Mouse (Mus musculus): ENCODE measurements around the gene Tmem87b. TPM values are rescaled to one million over a fixed set of nuclear protein-coding genes. Genes with fewer than 3 reads are reported as not detected.

The Tmem87b gene
- total RNA-seq, 2 experiments from 2014 or later, result 10.6 to 12.2 TPM

- DNase-seq, result no peak
These were observed 70.1 kb downstream of the Tmem87b start for GRCm38 (mm10) chr2:128887866-128888550.

DNA sequence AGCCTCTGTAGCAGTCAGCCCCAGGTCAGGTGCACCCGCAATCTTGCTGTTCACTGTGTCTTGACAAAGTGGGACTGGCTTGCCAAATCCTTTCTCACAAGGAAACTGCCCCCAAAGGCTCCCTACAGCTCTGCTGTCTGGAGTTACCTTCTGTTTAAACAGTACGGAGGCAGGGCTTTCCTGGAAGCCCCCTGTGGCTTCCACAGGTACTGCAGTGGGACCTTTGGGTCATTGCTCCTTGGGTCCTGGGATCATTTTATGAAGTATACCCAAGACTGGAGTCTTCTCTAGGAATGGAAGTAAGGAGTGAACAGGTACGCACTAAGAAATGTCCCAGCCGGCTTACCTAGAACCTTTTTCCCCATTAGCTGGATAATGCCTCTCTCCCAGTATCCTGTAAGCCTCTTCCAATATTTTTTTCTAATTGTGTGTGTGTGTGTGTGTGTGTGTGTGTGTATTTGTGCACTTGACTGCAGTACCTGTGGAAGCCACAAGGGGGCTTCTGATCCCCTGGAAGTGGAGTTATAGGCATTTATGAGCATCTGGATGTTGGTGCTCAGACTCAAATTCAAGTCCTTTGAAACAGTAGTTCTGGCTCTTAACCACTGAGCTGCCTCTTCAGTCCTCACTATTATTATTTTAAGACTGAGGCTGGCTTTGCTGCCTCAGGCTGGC lies 72.9 kb downstream of the Tmem87b start:
- no peak for DNase-seq

GRCm38 (mm10) chr2:128892180-128892721 lies 74.3 kb downstream of the Tmem87b start:
- no peak for DNase-seq

- no peak for DNase-seq
These were observed 84.9 kb downstream of the Tmem87b start for GRCm38 (mm10) chr2:128902843-128903242.

DNA sequence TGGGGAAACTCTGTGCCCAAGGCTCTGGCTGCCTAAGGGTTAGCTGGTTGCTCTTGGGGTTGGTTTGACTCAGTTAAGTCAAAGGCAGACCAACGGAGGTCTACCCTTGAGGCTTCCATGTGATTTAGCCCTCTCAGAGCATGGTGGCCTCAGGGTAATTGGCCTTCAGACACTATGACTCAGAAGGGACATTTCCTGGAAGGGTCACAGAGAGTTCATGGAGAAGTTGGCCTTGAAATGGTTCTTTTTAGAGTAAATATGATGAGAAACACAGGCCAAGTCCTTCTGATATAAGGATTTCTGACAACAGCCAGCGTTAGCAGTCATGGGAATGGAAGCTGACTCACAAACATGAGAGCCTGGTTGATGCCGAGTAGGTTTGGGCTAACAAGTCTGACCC lies 85.7 kb downstream of the Tmem87b start:
- no peak for DNase-seq

Other genes starting within 250 kb of the Tmem87b start
- gene Spdye4c, start 226.9 kb upstream of the Tmem87b start, total RNA-seq (2021), result not detected
- gene Anapc1, start 130.7 kb upstream of the Tmem87b start, total RNA-seq (2021), result 10 to 100 TPM; 24.8 to 27.4 TPM
- 1 to 10 TPM; 1.7 to 2.6 TPM for gene Mertk, start 119.2 kb upstream of the Tmem87b start, total RNA-seq (2021)
- 1 to 10 TPM; 3.6 to 4.8 TPM for gene Fbln7, start 44.9 kb downstream of the Tmem87b start, total RNA-seq (2021)
- gene Zc3h8, start 126.0 kb downstream of the Tmem87b start, total RNA-seq (2021), result 1 to 10 TPM; 7.1 to 7.8 TPM
- gene Zc3h6, start 149.3 kb downstream of the Tmem87b start, total RNA-seq (2021), result 1 to 10 TPM; 3.8 to 4.4 TPM
- gene Gm10762, start 149.6 kb downstream of the Tmem87b start, total RNA-seq (2021), result 10 to 100 TPM in 1 of 2 experiments, 1 to 10 TPM in 1; 9.6 to 13.4 TPM
- gene Vinac1, start 230.1 kb downstream of the Tmem87b start, total RNA-seq (2021), result not detected
- 1 to 10 TPM; 6.0 to 6.3 TPM for gene Ttl, start 247.8 kb downstream of the Tmem87b start, total RNA-seq (2021)